Mouse (Mus musculus) cerebellum, postnatal 14 days (tissue): Measurements from ENCODE around the gene Tmem121.
A peak's percentile ranks its signal among the peaks of the same experiment; 100 is the strongest.
"Not testable (repeated sequence)": the region's sequence is repeated elsewhere in the genome, so short reads cannot be mapped to it uniquely, and the experiment has no call there.

ENCODE experiments used
- DNase-seq, 2 experiments: peaks; one replicate each; pipeline ENCODE4 v3.0.0; 2021; ENCODE audit warnings: mixed read lengths in 2 of 2

The Tmem121 gene

DNA sequence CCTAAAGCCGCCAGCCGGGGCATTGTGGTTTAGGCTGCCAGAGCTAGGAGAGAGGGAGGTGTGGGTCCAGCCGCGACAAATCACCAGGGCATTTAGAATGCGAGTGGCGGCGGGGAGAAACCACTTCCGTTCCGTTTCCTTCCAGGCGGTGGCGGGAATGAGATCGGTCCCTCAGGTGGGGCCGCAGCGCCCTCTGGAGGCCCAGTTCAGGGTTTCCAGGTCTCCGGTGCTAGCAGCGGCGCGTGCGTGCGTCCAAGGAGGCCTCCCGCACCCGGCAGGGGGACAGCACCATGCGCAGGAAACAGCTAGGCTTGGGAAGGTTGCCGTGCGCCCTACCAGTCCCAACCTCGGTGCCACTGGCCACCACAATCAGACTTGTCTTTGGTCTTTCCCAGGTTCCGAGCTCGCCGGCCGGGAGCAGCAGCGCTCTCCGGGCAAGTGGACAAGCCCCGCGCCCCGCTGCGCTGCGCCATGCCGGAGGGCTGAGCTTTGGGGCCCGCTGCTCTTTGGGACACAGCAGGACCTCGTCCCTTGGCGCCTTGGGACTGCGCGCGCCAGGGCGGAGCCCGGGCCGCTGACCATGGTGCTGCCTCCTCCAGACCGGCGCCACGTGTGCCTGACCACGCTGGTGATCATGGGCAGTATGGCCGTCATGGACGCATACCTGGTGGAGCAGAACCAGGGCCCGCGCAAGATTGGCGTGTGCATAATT, 2.0 kb downstream of the Tmem121 start:
- peak; percentile 96 to 98 for DNase-seq

DNA sequence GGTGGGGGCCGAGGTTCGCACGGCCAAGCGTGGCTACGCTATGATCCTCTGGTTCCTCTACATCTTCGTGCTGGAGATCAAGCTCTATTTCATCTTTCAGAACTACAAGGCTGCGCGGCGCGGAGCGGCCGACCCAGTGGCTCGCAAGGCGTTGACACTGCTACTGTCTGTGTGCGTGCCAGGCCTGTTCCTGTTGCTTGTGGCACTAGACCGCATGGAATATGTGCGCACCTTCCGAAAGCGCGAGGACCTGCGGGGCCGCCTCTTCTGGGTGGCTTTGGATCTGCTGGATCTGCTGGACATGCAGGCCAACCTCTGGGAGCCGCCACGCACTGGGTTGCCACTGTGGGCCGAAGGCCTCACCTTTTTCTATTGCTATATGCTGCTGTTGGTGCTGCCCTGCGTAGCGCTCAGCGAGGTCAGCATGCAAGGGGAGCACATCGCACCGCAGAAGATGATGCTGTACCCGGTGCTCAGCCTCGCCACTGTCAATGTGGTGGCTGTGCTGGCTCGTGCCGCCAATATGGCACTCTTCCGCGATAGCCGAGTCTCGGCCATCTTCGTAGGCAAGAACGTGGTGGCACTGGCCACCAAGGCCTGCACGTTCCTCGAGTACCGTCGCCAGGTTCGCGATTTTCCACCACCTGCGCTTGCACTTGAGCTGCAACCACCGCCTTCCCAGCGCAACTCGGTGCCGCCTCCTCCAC, 2.8 kb downstream of the Tmem121 start:
- DNase-seq = peak; percentile 27 to 33

DNA sequence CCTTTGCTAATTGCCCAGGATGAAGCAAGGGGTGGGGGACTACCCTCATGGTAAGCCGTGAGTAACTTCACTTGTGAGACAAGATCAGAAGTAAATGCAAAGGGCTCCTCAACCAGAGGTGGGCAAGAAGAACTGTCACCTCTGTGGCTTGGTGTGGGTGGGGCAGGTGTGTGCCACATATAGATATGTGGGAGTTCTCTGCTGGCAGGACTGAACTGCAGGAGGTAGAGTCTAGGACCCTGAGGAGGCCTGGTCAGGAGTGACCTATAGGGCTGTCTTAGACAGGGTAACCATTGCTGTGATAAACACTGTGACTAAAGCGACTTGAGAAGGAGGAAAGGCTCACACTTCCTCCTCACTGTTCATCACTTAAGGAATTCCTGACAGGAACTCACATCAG, 7.7 kb downstream of the Tmem121 start:
- no peak for DNase-seq

DNA sequence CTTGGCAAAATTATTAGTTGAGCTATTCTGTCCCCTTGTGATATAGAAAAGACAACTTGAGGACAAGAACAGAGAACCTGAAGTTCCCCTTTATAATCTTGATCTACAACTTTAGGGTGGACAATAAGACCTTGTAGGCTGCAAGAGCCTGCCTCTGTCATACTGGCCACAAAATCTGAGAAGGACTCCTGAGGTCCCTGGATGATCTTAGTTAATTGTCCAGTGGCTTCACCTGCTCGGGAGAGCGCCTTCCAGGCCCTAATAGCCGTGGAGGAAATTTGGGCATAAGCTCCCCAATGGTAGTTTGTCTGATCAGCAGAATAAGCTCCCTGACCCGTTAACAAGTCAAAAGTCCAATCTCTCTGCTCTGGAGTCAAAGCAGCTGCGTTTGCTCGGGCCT, 13.4 kb downstream of the Tmem121 start:
- DNase-seq = not testable (repeated sequence)

DNA sequence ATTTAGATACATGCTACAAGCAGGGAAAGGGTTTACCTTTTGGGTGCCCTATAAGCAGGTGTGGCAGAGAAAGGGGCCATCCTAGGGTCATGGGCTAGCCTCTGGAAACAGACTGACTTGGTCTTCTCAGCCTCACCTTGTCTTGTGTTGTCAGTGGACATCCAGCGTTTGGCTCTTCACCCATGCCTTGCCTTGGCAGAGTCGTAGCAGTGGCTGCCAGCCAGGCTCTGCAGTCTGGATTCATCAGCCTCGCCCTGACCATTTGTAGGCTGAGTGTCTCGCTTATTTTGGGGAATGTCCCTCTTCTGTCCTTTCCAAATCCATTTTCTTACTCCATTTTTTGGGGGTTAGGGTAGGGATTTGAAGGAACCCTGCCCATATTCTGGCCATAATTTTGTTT, 15.6 kb downstream of the Tmem121 start:
- DNase-seq = peak; percentile 88 to 89

DNA sequence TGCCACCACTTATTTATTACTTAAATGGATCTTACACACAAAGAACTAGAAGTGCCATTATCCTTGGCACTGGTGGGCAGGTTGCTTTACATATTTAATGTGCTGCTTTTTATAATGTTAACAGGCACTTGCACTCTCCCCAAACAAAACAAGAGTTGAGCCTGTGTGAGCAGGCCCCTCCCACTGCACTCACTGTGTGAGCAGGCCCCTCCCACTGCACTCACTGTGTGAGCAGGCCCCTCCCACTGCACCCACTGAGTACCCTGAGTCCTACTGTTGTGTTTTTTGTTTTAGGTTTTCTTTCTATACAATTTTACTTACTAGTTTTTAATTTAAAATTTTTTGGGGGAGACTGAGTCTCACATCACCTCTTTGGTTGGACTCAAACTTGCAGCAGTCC, 16.3 kb downstream of the Tmem121 start:
- DNase-seq = peak in 1 of 2 experiments; percentile 42

DNA sequence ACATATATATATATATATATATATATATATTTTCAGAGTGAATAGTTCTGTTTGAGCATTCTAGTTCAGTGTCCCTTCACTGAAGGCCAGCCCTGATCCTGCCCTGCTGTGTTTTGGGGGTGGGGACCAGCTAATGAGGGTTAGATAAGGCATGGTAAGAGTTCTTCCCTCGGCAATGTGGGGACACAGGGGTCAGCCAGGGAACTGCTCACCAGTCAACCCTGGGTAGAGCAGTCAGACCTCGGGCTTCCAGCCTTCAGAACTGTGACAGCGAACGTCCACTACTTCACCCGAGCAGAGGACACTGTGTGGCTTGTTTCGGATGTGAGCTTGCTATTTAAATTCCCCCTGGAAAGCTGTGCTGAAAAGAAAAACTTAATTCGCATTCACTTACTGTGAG, 17.8 kb downstream of the Tmem121 start:
- no peak for DNase-seq

DNA sequence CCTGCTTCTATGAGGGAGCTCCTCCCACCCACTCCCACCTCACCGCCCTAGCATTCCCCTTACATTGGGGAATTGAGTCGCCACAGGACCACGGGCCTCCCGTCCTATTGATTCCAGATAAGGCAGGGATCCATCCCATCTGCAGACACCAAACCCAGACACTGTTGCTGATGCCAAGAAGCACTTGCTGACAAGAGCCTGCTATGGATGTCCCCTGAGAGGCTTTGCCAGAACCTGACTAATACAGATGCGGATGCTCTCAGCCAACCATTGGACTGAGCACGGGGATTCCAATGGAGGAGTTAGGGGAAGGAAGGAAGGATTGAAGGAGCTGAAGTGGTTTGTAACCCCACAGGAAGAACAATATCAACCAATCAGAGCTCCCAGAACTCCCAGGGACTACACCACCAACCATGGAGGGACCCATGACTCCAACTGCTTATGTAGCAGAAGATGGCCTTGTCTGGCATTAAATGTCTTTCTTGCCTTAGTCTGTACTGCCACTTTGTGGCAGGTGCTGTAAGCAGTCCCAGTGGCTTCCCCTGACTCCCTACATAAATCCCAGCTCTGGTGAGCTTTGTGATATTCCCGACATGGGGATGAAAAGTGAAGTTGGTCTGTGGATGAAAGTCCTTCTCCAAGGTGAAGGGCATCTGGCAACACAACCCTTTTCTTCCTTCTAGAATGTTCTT, 19.7 kb downstream of the Tmem121 start:
- DNase-seq = no peak

DNA sequence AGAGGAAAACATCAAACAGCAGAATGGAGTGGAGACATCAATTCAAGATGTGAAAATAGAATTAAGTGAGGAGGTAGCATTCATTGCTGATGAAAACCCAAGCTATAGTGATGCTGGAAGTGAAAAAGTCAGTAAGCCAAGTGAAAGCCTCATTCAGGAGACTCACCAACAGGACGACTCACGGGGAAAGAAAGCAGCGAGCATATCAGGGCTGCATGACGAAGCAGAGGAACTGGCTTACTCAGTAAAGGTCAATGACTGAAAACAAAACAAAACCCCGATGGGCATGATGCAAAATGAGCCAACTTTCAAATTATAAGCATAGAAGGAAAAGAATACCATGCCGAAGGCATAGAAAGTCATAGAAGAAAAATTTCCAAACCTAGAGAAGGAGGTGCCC, 22.0 kb downstream of the Tmem121 start:
- no peak for DNase-seq

DNA sequence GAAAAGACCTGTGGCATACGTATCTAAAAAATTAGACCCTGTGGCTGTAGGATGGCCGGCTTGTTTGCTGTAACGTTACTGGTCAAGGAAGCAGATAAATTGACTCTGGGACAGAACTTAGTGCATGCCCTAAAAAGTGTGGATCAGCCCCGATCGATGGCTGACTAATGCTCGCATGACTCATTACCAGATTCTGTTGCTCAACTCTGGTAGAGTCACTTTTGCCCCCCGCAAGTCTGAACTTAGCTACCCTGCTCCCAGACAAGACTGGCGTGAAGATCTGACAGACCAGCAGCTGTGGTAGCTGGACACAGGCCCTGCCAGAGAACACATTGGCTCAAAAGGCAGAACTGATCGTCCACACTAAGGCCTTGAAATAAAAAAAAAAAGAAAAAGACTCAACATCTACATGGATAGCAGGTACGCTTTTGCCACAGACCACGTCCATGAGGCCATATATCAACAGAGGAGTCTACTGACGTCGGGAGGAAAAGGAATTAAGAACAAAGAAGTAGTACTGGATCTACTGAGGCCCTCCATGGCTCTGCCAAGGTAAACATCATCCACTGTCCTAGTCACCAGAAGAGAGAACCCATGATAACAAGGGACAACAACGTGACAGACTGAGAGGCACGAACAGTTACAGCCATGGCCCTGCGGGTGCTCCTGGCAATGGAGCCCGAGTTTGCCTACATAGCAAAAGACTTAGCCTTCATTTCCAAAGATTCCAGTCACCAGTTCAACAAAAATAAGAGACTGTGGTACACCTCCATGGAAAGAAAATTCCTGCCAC, 25.1 kb downstream of the Tmem121 start:
- DNase-seq = no peak

DNA sequence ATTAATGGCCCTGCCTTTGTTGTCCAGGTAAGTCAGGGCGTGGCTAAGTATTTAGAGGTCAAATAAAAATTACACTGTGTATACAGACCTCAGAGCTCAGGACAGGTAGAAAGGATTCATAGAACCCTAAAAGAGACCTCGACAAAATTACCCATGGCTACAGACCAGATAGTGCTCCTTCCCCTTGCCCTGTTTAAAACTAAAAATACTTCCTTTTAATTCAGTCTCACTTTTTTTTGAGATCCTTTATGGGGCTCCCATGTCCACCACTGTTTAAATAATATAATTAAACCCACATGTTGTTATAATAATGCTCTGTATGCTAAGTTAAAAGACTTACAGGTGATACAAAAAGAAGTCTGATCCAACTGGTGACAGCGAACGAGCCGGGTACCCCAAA, 26.0 kb downstream of the Tmem121 start:
- no peak for DNase-seq

DNA sequence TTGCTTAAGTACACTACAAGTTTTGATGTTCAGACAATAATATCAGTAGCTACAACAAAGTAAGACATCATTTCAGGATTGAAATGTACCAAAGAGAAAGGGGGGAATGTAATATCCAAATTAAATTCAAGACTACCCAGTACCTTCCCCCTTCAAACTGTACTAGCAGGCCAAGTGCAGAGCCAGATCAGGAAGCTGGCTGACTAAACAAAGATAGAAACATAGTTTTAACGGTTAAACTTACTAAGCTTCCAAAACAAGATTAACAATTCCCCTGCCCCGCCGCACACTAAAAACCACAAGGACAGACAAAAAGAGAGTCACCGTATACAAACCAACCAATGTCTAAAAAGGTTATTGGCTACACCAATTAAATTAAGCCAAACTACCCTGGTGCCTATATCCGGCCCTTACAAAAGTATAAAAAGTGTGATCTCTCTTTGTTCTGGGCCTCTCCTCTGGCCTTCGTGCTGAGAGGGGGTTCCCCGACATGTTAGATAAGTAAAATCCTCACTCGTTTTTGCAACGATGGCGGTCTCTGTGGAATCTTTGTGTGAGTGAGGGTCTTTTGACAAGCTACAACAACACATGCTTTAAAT, 26.7 kb downstream of the Tmem121 start:
- no peak for DNase-seq

DNA sequence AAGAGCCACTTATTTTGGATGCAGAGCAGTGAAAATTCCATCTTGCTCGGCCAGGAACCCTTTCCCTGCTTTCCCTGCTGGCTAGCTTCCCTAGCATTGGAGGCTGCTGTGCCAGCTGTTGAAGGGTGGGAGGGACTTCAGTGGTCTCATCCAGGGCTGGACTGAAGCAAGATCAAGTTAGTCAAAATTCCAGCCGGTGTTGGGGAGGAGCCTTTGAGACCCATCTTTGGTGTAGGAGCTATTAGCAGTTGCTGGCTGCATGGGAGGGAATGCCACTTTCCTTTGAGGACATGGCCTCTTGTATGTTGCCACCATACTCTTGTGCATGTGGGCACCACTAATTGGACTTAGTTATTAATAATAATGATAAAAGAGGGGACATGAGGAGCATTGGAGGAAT, 27.5 kb downstream of the Tmem121 start:
- no peak for DNase-seq

DNA sequence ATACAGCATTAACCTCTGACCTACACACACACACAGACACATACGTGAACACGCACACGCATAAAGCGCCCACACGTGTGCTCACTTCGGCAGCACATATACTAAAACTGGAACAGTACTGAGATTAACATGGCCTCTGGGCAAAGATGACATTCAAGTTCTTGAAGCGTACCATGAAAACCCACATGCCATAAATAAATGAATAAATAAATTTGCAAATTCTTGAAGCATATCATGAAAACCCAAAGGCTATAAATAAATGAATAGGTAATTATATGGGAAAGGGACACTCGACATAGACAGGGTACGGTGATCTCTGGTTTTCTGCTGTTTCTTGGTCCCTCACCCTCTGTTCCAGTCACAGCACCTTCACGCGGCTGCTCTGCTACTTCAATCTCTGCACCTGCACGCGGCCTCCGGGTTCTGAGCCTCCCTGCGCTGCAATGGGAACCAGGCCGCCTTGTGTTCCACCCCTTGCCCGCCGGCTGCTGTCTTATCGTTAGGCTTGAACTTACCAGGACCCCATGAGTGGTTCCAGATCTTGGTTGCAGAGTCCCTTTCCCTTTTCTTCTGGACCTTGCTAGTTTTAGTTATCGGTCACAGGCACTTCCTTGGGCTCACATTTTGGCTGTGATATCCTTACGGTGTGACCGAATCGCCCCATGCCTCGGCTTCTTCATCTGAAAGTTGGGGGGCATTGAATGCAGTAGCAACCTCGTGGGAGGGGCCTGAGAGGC, 28.5 kb downstream of the Tmem121 start:
- no peak for DNase-seq

DNA sequence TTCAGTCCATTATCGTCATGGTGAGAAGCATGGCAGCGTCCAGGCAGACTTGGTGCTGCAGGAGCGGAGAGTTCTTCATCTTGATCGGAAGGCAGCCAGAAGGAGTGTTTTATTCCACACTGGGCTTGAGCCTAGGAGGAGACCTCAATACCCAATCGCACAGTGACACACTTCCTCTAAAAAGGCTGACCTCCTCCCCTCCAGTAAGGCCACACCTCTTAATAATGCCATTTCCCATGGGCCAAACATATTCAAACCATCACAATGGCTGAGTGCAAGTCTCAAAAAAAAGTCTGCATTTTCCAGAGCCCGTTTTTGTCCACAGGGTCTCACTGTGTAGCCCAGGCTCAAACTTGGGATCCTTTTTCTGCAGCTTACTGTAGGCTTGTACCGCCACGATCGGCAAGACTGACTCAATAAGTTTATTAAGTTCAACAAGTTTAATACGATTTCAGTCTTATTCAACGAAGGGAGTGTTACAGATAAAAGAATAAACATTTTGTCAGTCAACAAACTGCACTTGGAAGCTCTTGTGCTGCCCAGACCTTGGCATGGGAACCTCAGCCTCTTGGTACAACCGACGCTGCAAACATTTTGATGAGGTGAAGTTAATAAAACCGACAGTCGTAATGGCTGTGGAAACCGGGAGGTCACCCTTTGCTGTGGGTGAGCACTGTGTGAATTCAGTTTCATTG, 29.4 kb downstream of the Tmem121 start:
- no peak for DNase-seq

DNA sequence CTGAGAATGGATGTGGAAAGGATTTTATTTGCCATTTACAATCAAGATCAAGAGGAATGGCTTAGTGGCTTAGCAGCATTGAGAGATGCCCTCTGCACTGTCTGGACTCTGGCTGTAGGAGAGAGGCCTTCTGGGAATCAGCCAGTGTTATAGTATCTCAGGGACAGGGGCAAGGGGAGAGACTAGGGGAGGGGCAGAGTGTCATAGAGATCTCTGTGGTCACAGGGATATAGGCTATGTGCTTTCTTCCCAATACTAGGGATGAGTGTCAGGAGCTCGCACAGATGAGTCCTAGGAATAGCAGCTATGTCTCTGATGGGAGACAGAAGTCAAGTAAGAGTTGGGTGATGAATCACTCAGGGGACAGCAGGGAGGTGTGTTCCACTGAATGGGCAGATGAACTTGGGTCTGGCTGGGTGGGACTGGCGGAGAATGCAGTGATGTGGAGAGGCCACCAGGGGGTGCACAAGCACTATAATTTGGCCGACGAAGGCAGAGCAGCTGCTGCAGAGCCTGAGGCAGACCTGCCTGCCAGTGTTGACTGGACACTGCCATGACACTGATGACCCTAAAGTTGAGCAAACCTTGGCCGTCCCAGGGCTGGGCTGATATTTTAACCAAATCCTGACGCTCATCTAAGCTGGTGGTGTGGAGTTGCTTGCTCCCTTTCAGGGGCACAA, 30.1 kb downstream of the Tmem121 start:
- DNase-seq = peak; percentile 77 to 82

DNA sequence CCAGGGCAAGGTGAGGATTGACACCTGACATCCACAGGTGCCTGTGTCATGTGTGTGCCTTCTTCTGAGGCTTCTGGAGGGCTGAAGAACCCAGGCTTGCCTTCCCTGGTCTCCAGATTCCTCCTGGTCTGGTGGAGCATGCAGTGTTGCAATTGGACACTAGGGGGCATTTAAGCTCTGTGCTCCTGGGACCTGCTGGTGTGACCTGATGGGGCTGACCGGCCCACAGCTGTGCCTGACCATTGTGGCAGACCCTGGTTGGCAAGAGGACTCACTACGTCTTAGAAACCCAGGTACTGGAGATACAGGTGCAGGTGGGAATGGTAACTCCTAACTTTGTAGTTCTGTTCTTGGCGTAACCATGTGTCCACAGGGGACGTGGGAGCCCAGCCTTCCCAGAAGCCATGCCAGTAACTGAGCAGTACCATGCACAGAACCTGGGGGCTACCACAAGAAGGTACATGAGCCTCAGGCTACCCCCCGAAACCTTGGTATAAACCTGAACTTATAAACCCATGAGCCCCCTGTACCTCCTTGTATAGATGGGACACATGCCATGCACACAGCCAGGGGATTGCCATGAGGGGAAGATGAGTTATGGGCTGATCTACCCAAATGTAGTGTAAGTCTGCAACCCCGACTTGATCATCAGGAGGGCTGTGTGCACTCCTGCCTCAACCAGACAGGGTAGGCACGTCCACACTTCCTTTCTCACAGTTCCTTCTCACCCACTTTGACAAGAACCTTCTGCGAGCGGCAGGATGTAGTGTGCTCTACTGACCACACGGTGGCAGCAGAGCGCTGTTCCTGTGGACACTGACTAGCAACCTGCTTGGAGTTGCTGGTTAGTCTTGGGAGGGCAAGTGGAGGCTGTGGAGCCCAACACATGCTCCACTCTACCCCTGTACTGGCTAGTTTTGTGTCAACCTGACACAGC, 31.8 kb downstream of the Tmem121 start:
- DNase-seq = peak; percentile 80

DNA sequence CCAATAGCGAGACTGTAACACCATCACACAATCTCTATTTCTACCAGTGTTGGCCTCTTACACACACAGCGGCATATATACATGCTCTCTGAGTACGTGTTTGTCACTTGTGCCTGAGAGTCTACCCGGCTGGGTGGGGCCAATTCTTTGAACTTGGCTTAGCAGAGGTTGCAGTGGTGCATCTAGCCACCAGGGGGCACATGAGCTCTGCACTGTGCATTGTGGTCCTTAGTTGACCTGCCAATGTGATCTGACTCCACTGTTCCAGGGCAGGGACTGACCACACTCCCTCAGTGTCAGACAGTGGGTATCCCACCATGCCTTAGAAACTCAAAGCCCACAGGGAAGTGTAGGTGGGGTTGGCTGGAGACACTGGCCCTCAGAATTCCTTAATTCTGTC, 34.1 kb downstream of the Tmem121 start:
- peak in 1 of 2 experiments; percentile 54 for DNase-seq

DNA sequence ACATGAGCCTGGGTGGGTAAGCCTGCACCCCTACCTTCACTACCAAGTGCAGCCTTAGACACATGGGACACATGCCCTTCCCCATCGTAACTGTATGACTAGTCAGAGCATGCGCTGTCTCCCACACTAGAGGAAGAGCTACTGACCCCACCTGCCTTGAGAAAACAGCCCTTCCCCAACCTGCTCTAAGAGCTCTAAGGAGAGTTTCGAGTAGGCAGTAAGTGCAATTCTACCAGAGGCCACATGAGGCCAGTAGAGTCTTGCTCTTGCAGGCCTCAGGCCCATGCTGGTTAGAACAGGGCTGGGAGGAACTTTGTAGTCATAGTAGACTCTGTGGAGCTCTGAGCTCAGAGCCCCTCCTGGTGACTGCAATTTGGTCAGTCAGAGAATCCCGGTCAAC, 34.7 kb downstream of the Tmem121 start:
- DNase-seq = peak; percentile 76 to 82

DNA sequence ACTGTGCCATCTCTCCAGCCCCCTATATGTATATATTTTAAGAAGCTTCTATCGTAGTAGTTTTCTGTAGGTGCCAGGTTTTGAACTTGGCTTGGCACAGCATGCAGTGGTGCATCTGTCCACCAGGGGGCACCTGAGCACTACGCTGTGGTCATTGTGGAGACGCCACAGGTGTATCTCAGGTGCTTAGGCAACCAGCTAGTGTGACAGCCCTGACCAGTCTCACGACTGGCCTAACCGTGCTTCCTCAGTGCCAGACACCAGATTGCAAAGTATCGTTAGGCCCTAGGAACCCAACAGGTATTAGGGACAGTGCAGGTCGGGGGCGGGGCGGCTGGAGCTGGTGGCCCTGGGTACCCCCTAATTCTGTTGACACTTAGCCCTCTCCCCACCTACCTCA, 35.6 kb downstream of the Tmem121 start:
- peak; percentile 50 to 70 for DNase-seq
